Mouse (Mus musculus) layer of hippocampus, postnatal 25 days (tissue): ENCODE measurements around the gene Susd1. TPM values are rescaled to one million over a fixed set of nuclear protein-coding genes. Genes with fewer than 3 reads are reported as not detected.

Experiments
- total RNA-seq, 2 experiments: library from RNA; stranded (reverse); gene quantifications; 2 replicates each; pipeline ENCODE4 v1.2.3; 2021

The Susd1 gene
- total RNA-seq, 2 experiments from 2014 or later, result 6.6 to 11.6 TPM

Other genes with a start within 250 kb of the Susd1 start
- 10 to 100 TPM; 71.5 to 72.6 TPM for gene Ugcg, start 249.4 kb downstream of the Susd1 start, total RNA-seq
- gene Ptbp3, start 110.7 kb upstream of the Susd1 start, total RNA-seq, result 10 to 100 TPM; 30.0 to 37.7 TPM
- gene Hsdl2, start 142.9 kb upstream of the Susd1 start, total RNA-seq, result 10 to 100 TPM; 28.0 to 28.1 TPM
- 10 to 100 TPM; 12.8 to 13.9 TPM for gene E130308A19Rik, start 187.6 kb upstream of the Susd1 start, total RNA-seq